Mouse (Mus musculus): ENCODE measurements around the gene Ddx19b.
"Not testable (repeated sequence)": the region's sequence is repeated elsewhere in the genome, so short reads cannot be mapped to it uniquely, and the experiment has no call there.

Ddx19b gene

DNA sequence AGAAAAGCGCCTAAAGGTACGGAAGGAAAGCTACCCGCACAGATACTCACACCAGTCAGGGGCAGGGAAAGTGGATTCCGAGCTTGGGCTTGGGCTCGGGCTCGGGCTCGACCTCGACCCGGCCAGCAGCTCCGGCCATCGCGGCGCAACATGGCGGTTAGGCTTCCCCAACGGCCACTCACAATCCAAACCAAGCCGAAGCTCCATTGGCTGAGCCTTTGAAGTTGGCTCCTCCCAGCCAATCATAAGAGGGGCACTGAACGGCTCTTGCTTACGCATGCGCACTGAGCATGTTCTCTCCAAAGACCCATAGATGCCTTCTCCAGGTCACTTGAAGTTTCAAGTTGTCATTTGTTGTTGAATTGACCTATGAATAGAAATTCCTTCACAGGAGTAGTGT lies at the start of gene Ddx19b:
Ddx19b (minus strand) TSS at position 180 of the 400 bp plus-strand sequence.
- no peak for DNase-seq (ENCODE audit: low read depth)

DNA sequence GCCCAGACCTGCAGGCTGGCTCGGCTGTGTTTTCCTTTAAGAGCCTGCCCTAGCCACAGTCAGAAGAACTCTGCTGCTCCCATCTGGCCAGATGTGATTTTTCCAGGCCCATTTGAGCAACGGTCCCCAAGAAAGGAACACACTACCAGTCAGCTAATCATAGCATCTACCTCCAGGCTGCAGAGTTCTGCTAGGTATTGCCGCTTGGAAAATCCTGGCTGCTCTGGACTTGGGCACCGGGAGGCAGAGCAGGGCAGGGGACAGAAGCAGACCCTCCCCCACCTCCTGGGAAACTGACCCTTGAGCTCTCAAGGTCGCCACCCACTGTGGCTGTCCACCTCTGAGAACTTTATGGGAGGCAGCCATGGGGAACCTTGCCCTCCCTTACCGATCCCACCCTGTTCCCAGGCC lies 48.3 kb upstream of the Ddx19b start:
- no peak for DNase-seq (ENCODE audit: low read depth)

DNA sequence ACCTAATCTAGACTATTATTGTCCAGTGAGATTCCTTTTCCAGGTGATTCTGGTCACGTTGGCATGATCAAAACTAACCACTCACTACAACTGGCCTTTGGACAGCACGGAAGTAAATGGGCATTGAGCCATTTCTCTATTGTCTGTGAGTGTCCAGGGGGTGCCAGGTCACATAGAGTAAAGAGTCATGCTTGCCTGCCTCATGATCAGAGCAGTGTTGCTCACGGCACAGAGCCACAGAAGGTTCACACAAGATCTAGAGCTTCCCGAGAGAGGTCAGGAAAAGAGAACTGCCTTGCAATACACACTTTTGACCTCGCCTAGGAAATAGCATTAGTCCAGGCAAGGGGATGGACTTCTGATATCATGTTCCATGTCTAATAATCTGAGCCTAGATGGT lies 47.9 kb upstream of the Ddx19b start:
- DNase-seq (ENCODE audit: low read depth): no peak

- DNase-seq (ENCODE audit: low read depth): no peak
Measured at GRCm38 (mm10) chr8:111075926-111076325, 44.4 kb upstream of the Ddx19b start.

GRCm38 (mm10) chr8:111068660-111069059 lies 37.1 kb upstream of the Ddx19b start:
- not testable (repeated sequence) for DNase-seq (ENCODE audit: low read depth)

DNA sequence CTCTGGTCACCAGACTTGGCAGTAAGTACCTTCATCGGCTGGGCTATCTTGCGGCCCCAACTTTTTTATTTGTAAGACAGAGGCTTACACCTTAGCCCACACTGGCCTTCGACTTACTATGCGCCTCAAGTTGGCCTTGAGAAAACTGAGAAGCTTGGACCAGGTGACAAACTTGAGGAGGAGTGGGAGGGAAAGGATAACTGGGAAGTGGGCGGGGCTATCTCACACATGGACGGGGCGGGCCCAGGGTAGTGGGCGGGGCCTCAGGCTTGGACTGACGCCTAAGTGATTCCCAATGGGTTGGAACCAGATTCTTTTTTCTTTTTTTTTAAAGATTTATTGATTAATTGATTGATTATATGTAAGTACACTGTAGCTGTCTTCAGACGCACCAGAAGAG lies 35.9 kb upstream of the Ddx19b start:
- no peak for DNase-seq (ENCODE audit: low read depth)

- no peak for DNase-seq (ENCODE audit: low read depth)
Measured at GRCm38 (mm10) chr8:111066308-111066707, 34.8 kb upstream of the Ddx19b start.

GRCm38 (mm10) chr8:111062893-111063292 lies 31.3 kb upstream of the Ddx19b start:
- DNase-seq (ENCODE audit: low read depth): peak; percentile 32

DNA sequence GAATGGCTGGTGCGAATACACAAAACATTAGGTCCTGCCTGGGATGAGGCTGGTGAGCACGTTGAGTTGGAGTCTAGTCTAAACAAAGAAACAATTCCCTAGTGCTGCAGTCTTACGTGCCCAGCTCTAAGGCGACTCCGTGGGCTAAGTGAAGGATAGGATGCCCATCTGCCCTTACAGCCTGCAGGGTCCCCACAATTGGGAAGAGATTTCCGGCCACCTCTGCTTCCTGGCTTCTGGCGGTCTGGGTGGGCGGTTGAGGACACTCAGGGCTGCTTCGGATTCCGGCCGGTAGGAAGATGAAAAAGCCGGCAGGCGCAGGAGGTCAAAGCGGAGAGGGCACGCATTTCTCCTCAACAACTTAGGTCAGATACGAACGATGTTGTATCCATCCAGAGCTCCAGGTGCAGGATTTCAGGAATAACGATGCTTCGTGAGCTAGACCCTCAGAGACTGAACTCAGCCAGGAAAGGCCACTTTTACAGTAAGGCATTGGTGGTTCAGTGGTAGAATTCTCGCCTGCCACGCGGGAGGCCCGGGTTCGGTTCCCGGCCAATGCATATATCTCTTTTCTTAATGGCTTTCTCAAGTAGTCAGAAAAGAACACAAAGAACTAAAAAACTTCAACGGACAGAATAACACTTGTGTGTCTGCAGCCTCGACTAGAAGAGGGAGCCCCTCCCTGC lies 30.7 kb upstream of the Ddx19b start:
- DNase-seq (ENCODE audit: low read depth): peak; percentile 80

DNA sequence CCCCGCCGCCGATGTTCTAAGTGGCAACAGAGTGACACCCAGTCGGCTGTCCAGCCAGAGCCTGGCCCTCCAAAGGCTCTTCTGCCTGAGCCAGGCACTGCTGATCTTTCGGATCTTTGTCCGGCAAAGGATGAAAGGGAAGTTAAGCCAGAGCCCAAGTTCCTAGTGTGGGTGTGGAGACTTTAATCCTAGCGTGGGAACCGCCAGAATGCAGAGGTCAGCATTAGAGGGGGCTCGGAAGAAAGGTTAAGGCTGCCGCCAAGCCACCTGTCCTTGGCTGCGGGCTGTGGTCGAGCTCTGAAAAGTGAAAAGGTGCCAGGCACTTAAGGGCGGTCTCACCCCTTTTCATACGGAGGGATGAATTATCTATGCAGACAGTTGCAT lies 30.1 kb upstream of the Ddx19b start:
- DNase-seq (ENCODE audit: low read depth): no peak

DNA sequence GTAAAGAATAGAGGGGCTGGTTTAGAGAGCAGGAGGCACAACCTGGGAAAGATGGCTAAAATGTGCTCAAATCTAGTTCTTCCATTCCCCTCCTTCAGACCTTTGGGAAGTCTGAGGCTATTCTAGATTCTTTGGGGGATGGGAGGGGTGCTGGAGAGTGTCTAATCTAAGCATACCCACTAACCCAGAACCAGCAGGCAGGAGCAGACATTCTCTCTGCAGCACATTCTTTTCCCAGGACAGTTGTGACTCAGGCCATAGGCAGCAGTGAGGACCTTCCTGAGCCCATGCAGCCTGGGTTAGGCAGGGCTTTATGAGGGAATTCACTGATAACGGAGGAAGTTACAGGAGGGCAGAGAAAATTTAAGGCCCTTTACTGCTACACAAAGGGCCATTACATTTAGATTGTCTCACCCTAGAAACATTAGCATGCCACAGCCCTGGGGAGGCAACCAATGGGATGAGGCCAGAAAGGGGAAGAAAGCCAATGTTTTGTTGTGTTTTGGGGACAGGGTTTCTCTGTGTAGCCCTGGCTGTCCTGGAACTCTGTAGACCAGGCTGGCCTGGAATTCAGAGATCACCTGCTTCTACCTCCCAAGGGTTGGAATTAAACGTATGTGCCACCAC lies 27.5 kb upstream of the Ddx19b start:
- DNase-seq (ENCODE audit: low read depth): no peak

- no peak for DNase-seq (ENCODE audit: low read depth)
Measured at GRCm38 (mm10) chr8:111056691-111057293, 25.2 kb upstream of the Ddx19b start.

DNA sequence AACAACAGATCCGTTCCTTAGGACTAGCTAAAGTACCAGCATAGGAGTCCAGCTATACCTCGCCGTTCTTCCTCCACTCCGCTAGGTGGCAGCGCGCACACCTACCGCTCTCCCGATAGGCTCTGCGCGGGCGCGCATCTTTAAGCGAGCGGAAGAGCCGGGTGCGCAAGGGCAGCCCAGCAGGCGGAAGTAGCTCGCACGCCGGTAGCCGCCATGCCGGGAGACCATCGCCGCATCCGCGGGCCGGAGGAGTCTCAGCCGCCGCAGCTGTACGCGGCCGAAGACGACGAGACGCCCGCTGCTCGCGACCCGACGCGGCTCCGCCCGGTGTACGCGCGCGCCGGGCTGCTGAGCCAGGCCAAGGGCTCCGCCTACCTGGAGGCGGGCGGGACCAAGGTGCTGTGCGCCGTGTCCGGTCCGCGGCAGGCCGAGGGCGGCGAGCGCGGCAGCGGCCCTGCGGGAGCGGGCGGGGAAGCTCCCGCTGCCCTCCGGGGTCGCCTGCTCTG lies 24.7 kb upstream of the Ddx19b start, which contains the start of gene Exosc6:
Exosc6 (plus strand) TSS at position 182 of the 506 bp plus-strand sequence.
- peak; percentile 97 for DNase-seq (ENCODE audit: low read depth)

GRCm38 (mm10) chr8:111055661-111056060 lies 24.1 kb upstream of the Ddx19b start:
- DNase-seq (ENCODE audit: low read depth): no peak

DNA sequence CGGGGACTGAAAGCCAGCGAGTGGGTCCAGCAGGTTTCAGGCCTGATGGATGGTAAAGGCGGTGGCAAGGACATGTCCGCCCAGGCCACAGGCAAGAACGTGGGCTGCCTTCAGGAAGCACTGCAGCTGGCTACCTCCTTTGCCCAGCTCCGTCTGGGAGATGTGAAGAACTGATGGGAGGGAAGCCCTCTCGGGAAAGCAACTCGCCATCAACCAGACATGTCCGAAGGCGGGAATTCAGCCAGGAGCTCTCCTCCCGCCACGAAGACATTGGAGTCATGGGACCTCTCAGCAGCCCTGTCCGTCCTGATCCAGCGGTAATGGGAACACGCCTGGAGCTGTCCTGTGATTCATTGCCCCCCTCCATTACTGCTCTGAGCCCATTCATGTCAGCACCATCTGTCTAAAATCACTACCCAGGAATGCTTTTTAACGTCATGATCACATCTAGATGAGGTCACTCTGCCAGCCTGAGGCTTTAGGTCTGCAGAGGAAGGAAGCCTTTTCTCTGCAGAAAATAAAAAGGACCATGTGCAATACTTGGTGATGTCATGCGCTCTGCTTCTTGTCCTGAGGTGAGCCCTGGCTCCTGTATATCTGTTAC lies 23.6 kb upstream of the Ddx19b start:
- DNase-seq (ENCODE audit: low read depth): no peak

GRCm38 (mm10) chr8:111053827-111054518 lies 22.4 kb upstream of the Ddx19b start:
- no peak for DNase-seq (ENCODE audit: low read depth)

- no peak for DNase-seq (ENCODE audit: low read depth)
Measured at GRCm38 (mm10) chr8:111049106-111049505, 17.6 kb upstream of the Ddx19b start.

GRCm38 (mm10) chr8:111048694-111049093 lies 17.1 kb upstream of the Ddx19b start:
- peak; percentile 53 for DNase-seq (ENCODE audit: low read depth)

- peak; percentile 51 for DNase-seq (ENCODE audit: low read depth)
Measured at GRCm38 (mm10) chr8:111044003-111044734, 12.6 kb upstream of the Ddx19b start.

DNA sequence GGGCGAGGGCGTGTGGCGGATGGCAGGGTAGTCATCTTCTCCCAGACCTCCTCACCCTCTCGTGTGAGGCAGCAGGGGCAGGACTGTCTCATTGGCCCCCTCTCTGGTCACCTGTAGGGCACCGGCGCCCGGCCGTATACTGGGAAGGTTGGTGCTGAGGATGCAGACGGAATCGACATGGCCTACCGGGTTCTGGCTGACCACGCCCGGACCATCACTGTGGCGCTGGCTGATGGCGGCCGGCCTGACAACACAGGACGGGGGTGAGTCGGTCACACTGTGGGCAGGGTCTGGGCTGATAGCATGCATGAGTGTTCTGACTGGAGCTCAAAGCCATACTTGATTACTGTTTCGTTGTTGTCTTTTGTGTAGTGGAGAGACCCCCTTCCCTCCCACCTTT lies 11.0 kb upstream of the Ddx19b start:
- no peak for DNase-seq (ENCODE audit: low read depth)

DNA sequence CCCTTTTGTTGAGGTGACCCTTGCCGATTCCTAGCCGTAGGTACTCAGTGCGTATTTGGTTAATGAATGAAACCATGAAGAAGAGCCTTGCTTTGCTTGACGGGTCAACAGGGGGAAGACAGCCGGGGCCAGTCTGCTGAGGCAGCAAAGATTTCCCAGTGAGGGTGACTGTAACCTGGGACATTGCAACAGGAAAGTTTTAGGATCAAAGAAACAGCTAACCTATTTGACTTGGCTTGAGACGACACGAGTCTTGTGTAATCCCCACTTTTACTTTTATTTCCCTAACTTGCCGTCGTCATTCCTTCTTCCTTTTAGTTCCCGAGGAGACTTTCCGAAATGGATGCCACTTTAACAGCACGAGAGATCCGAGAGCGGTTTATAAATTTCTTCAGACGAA lies 5.0 kb upstream of the Ddx19b start:
- DNase-seq (ENCODE audit: low read depth): no peak
